In genomic region chr16:26355513-26355912, GRCm38 (mm10) we compare ENCODE assay signal across 20 mouse cellular contexts. TPM values are rescaled to one million over a fixed set of nuclear protein-coding genes. Genes with fewer than 3 reads are reported as not detected.
"Had no signal": no experiment of that assay in that cellular context is flagged by ENCODE, and none has a peak within 500 bp of the region (broad histone marks: within the 10 kb centered on the region; RNA-seq: fewer than 3 reads in every experiment).

No protein-coding gene starts in this region.

- H3K27ac ChIP-seq: liver, embryonic 14.5 days; midbrain, embryonic 10.5 days; midbrain, embryonic 12.5 days; neural tube, embryonic 13.5 days; neural tube, embryonic 15.5 days had no signal

- ATAC-seq: midbrain, embryonic 16.5 days had no signal

- H3K9me3 ChIP-seq: midbrain, embryonic 10.5 days; midbrain, embryonic 12.5 days; neural tube, embryonic 13.5 days; neural tube, embryonic 15.5 days had no signal

- H3K9ac ChIP-seq: liver, embryonic 14.5 days; lung, embryonic 14.5 days; midbrain, embryonic 12.5 days; neural tube, embryonic 13.5 days; neural tube, embryonic 15.5 days had no signal

- H3K4me3 ChIP-seq: midbrain, embryonic 10.5 days; midbrain, embryonic 12.5 days; myocyte; neural tube, embryonic 13.5 days; neural tube, embryonic 15.5 days had no signal

- DNase-seq: lung, adult 18-20 months; lung, embryonic 14.5 days; lung, postnatal 10 days; lung, postnatal 4 days; midbrain, embryonic 14.5 days; retina, postnatal 1 day; right cerebral cortex, adult 18-20 months; right cerebral cortex, postnatal 25 days; right cerebral cortex, postnatal 4 days; spleen, adult 18-20 months; thymus, adult 18-20 months; thymus, postnatal 14 days had no signal

- H3K4me1 ChIP-seq: midbrain, embryonic 12.5 days had no signal

- H3K36me3 ChIP-seq: midbrain, embryonic 10.5 days; midbrain, embryonic 12.5 days; neural tube, embryonic 13.5 days; neural tube, embryonic 15.5 days had no signal

- H3K27me3 ChIP-seq: midbrain, embryonic 12.5 days; neural tube, embryonic 13.5 days; neural tube, embryonic 15.5 days had no signal

RNA-seq across cellular contexts. Expression of gene Cldn1, which starts 16.1 kb away (rescaled TPM):
- total RNA-seq: megakaryocyte-erythroid progenitor cell, adult 5-6 weeks had no signal
